Mouse (Mus musculus) frontal cortex, postnatal 10 days (tissue): ENCODE results near the gene Srxn1.

Source experiments
- DNase-seq, 2 experiments: peaks; one replicate each; pipeline ENCODE4 v3.0.0; 2022; ENCODE audit warnings: low spot score in 2 of 2, mixed read lengths in 1 of 2

The Srxn1 gene

GRCm38 (mm10) chr2:152159487-152159886 is 54.2 kb downstream of the Srxn1 start:
- DNase-seq: no peak
